Mouse (Mus musculus) forebrain, embryonic 14.5 days (tissue): ENCODE results near the gene Ring1. TPM values are rescaled to one million over a fixed set of nuclear protein-coding genes. Genes with fewer than 3 reads are reported as not detected.
A peak's percentile ranks its signal among the peaks of the same experiment; 100 is the strongest.

Experiments
- ATAC-seq: fragments of 200-750 bp; cut with Nextera tagmentation; 2 replicates; pipeline ENCODE4 v1.8.0; 2017; ENCODE audit warnings: mild to moderate bottlenecking, moderate library complexity
- DNase-seq: peaks from one replicate; pipeline ENCODE4 v3.0.0-alpha.2; 2015; ENCODE audit warnings: low spot score
- H3K27ac ChIP-seq: fragments of 300-500 bp; sonication (generic); 2 replicates; pipeline ENCODE4 v1.5.1; 2014; ENCODE audit warnings: low read depth, mild to moderate bottlenecking, control low read depth, low read length, moderate library complexity
- H3K27me3 ChIP-seq: fragments of 300-500 bp; sonication (generic); replicated peaks from 2 replicates; pipeline ENCODE4 v1.6.1; 2014; ENCODE audit warnings: low read length, control low read depth, mixed read lengths; ENCODE audit not compliant: control insufficient read depth, insufficient read depth
- H3K36me3 ChIP-seq: fragments of 300-500 bp; sonication (generic); 2 replicates; pipeline ENCODE4 v1.6.1; 2014; ENCODE audit warnings: low read length, control low read depth; ENCODE audit not compliant: control insufficient read depth, insufficient read depth
- H3K4me1 ChIP-seq: fragments of 300-500 bp; sonication (generic); 2 replicates; pipeline ENCODE4 v1.6.1; 2014; ENCODE audit warnings: antibody characterized with exemption, low read length, control low read depth; ENCODE audit not compliant: control insufficient read depth, insufficient read depth
- H3K4me2 ChIP-seq: fragments of 300-500 bp; sonication (generic); 2 replicates; pipeline ENCODE4 v1.6.1; 2014; ENCODE audit warnings: mild to moderate bottlenecking, control low read depth, low read length
- H3K4me3 ChIP-seq: fragments of 300-500 bp; sonication (generic); 2 replicates; pipeline ENCODE4 v1.5.1; 2014; ENCODE audit warnings: low read depth, low read length, control low read depth
- H3K9ac ChIP-seq: fragments of 300-500 bp; sonication (generic); 2 replicates; pipeline ENCODE4 v1.6.1; 2014; ENCODE audit warnings: mild to moderate bottlenecking, low read length, control low read depth, moderate library complexity
- H3K9me3 ChIP-seq: fragments of 300-500 bp; sonication (generic); replicated peaks from 2 replicates; pipeline ENCODE4 v1.6.1; 2016; ENCODE audit warnings: low read length, control low read depth, mixed read lengths; ENCODE audit not compliant: control insufficient read depth
- WGBS: fragments of 180-500 bp; shearing (Covaris S2); extraction: QIAGEN DNeasy Blood & Tissue Kit; methylation state at CpG from one replicate; pipeline ENCODE4 v1.1.7; 2014; 5-methylcytosine and 5-hydroxymethylcytosine counted together
- polyA plus RNA-seq: library from polyadenylated mRNA; unstranded; fragments of >200 nt; fragmentation: Nextera tagmentation; extraction: Ambion mirVana; gene quantifications from 2 replicates; pipeline ENCODE4 v1.2.1, GENCODE M21; 2014

Gene Ring1
- polyA plus RNA-seq, 1 experiment from 2014 or later = 6.7 TPM

DNA sequence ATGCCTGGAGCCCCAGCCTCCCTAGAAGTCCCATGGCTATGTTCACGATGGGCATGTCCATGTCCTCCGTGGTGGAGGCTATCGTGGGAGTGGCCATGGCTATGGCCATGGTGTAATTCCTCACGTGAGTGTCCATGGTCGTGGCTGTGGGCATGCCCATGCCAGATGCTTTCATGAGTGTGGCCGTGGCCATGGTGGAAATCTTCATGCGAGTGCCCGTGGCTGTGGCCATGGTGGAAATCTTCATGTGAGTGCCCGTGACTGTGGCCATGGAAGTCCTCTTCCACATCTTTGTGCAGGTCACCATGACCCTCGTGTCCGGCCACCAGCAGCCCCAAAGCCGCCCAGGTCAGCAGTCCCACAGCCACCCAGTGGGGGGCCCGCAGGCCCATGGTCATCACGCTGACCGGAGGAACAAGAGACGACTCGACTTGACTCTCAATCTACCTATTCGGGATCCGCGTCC, 6.4 kb upstream of the Ring1 start:
- WGBS = 6% methylated on average over 20 of the region's 20 CpGs
- peak overlapping the region; percentile 97 for H3K4me2 ChIP-seq
- H3K4me3 ChIP-seq = peak overlapping the region; percentile 86
- H3K27me3 ChIP-seq = no peaks in the 10 kb centered on the region
- no peaks in the 10 kb centered on the region for H3K9me3 ChIP-seq
- peaks cover 40% of the 10 kb centered on the region for H3K4me1 ChIP-seq
- peak overlapping the region; percentile 96 for H3K27ac ChIP-seq
- H3K36me3 ChIP-seq = peaks cover 41% of the 10 kb centered on the region
- DNase-seq = no peak
- ATAC-seq = no peak
- H3K9ac ChIP-seq = peak overlapping the region; percentile 90

DNA sequence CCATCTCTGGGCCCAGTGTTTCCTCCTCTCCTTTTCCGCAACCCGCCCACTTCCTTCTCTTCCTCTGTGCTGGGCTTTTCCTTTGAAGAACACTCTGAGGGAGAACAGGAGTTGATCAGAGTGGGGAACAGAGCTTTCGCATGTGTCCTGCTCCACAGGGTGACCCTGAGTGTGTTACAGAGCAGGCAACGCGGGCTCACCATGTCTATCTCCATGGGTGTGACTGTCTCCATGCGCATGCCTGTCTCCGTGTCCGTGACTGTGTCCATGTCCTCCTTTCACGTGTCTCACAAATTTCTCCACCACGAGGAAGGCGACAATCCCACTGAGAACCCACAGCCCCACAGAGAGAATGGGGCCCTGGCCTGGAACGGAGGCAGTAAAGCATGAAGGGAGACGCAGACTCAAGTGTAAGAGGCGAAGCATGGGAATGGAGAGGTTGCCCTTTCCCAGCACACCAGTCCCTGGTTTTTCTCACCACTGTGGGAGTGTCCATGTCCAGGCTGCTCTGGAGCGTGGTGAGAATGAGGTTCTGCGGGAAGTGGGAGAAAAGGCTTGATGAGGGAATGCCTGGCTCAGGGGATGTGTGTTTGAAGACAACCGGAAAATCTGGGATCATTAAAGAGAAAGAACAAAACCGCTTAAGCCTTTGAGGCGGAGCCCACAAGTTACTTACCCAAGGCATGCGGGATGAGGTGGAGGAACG, 5.6 kb upstream of the Ring1 start:
- no peak for ATAC-seq
- H3K27ac ChIP-seq = no peak overlapping the region
- DNase-seq = no peak
- peaks cover 33% of the 10 kb centered on the region for H3K36me3 ChIP-seq
- 71% methylated on average over 21 of the region's 21 CpGs for WGBS
- peak overlapping the region; percentile 86 for H3K4me3 ChIP-seq
- H3K4me2 ChIP-seq = peak overlapping the region; percentile 97
- no peaks in the 10 kb centered on the region for H3K9me3 ChIP-seq
- no peaks in the 10 kb centered on the region for H3K27me3 ChIP-seq
- H3K4me1 ChIP-seq = peaks cover 46% of the 10 kb centered on the region
- peak overlapping the region; percentile 90 for H3K9ac ChIP-seq

DNA sequence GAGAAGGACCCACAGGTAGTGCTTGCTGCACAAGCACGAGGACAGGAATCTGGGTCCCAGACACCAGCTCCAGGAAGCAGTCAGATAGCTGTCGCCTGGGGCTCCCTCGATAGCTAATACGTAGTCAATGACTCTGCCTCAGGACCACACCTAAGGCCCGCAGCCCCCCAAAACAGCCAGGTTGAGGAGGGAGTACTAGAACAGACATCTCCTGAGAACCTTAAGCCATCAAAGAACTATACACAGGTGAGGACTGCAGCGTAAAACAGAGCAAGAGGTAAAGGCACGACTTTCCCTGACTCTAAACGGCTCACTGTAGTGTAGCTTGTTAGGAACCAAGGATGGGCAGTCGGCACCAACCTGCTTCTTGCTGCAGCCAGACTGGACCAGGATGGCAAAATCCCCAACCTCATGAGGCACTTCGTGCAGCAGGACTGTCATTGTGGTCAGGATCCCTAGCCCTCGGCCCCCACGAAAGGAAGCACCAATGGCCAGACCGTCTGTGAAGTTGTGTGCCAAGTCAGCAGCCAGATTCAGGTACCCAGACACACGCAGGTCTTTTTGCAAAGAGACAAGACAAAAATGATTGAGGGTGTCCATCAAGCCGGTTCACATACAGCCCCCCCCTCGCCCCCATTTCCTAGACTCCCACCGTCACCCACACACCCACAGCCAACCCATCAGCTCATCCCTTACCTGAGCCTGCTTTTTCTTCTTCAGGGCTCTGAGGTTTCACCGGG, 4.8 kb upstream of the Ring1 start:
- peaks cover 46% of the 10 kb centered on the region for H3K4me1 ChIP-seq
- peak overlapping the region; percentile 97 for H3K4me2 ChIP-seq
- H3K27ac ChIP-seq = no peak overlapping the region
- ATAC-seq (no peak), DNase-seq (no peak)
- H3K9ac ChIP-seq = peak overlapping the region; percentile 90
- H3K4me3 ChIP-seq = no peak overlapping the region; the same call in 1 of the 2 replicates
- H3K36me3 ChIP-seq = peaks cover 30% of the 10 kb centered on the region
- WGBS = 89% methylated on average over 18 of the region's 18 CpGs
- no peaks in the 10 kb centered on the region for H3K9me3 ChIP-seq
- no peaks in the 10 kb centered on the region for H3K27me3 ChIP-seq

DNA sequence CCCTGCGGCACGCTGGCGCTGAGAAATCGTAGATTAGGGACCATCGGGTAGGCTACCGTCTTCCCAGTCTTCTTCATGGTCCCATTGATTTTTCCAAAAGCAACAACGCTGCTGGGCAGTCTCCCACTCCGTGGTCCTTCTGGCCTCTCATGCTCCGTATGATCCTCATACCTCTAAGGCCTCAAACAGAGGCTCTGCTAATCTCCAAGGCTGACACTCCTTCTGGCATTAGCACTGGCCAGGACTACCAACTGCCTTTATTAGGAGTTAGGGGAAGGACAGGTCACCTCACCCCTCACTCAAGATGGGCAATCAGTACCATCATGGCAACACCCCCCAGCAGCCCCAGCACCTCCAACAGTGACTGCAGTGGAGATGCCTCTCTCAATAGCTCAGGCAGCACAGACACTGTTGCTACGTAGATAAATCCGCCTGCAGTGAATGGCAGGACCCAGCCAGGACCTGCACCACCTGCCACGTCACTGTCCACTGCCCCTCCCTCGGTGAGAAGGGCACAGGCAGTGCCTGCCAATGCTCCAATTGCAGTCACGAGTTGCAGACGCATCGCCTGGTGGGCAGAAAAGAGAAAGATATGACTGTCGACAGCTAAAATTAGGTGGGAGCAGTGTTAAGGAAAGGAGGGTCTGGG, 4.1 kb upstream of the Ring1 start:
- peak overlapping the region; percentile 95 for H3K4me2 ChIP-seq
- DNase-seq = no peak
- ATAC-seq = no peak
- peaks cover 46% of the 10 kb centered on the region for H3K4me1 ChIP-seq
- H3K9me3 ChIP-seq = no peaks in the 10 kb centered on the region
- H3K27me3 ChIP-seq = no peaks in the 10 kb centered on the region
- H3K36me3 ChIP-seq = peaks cover 23% of the 10 kb centered on the region
- 0 out of 2 replicates have a peak overlapping the region, but pooled peaks have one; percentile 64 for H3K4me3 ChIP-seq
- peak overlapping the region; percentile 98; the same call in 1 of the 2 replicates for H3K27ac ChIP-seq
- 45% methylated on average over 17 of the region's 17 CpGs for WGBS
- H3K9ac ChIP-seq = peak overlapping the region; percentile 35; the same call in 1 of the 2 replicates

DNA sequence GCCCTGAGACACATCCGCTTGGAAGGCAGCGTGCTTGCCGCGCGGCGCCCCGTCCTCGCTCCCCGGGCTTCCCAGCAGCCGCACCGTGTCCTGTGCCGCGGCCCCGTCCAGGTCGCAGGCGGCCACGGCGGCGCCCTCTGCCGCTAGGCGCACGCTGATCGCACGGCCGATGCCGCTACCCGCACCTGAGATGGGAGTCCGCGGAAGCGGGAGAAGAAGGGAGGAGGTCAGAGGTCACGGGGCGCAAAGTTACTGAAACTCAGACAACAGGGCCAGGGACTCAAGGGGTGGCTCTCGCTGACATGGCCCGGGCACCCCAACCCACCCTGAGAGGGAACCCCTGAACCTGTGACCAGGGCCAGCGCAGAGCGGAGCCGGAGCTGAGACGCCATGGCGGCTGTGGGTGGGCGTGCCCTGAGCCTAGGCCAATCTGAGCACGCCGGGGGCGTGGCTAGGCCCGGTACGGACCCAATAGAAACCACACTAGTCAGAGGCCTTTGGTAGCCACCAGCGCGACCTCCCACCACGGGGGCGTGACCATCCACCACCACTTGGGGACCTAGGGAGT, 3.3 kb upstream of the Ring1 start, which contains the start of gene H2-Ke6:
H2-Ke6 (minus strand) TSS at position 405 of the 568 bp plus-strand sequence.
- Histone ChIP-seq H3K4me2 (peak within 1 kb of the TSS; percentile 95), H3K36me3 (peaks cover 26% of the 10 kb centered on the region), H3K4me1 (peaks cover 41% of the 10 kb centered on the region), H3K9me3 (no peaks in the 10 kb centered on the region), H3K27ac (peak within 1 kb of the TSS; percentile 98), H3K4me3 (peak within 1 kb of the TSS; percentile 64), H3K9ac (peak within 1 kb of the TSS; percentile 78), H3K27me3 (no peaks in the 10 kb centered on the region)
- DNase-seq (peak; percentile 95), ATAC-seq (peak; percentile 72)
- WGBS = under 1% methylated on average over 48 of the region's 49 CpGs

DNA sequence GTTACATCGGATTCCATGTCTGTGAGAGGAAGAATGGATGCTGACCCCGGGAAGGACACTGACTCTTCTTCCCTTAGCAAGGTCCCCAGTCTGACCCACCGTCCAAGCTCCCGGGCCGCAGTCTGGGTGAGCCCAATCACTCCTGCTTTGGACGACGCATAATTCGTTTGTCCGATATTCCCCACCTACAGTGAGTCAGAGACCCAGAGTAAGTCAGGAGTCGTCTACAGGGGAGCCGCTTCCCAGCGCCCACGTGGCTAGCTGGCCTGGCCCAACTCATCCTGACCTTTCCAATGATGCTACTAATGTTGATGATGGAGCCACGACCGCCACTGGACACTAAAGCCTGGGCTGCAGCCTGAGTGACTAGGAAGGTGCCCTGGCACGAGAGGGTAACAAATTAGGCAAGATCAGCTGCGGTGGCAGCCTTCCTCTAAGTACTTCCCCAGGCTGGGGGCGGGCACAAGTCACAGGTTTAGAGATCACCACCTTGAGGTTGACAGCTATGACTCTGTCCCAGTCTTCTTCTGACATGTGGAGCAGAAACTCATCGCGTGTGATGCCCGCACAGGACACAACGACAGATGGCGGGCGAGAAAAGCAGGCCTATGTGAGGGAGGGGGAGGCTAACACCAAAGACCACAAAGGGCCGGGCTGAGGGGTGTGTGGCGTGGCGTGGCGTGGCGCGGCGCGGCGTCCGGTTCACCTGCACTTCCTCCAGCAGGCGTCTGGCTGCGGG, 2.6 kb upstream of the Ring1 start:
- Histone ChIP-seq H3K27me3 (no peaks in the 10 kb centered on the region), H3K4me1 (peaks cover 38% of the 10 kb centered on the region), H3K27ac (peak overlapping the region; percentile 98), H3K4me3 (peak overlapping the region; percentile 64), H3K36me3 (peaks cover 32% of the 10 kb centered on the region), H3K9me3 (no peaks in the 10 kb centered on the region), H3K4me2 (peak overlapping the region; percentile 95), H3K9ac (peak overlapping the region; percentile 78)
- ATAC-seq (no peak), DNase-seq (no peak)
- WGBS = 3% methylated on average over 36 of the region's 36 CpGs

DNA sequence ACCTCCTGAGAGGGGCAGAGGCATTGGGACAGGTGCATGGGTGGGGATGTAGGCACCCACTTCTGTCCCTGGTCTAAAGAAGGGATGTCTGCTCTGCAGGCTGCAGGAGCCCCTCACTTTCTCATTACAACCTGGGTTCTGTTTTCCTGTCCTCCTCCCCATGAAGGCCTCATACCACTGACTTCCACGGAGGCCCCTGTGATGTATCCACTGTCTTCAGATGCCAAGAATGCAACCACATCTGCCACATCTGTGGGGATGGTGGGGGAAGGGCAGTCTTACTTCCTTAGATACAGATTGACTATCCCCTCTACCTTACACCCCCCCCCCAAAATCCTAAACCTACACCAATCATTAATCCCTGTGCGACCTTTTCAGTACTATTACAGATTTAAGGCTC, 1.7 kb upstream of the Ring1 start:
- peaks cover 38% of the 10 kb centered on the region for H3K4me1 ChIP-seq
- peak overlapping the region; percentile 98 for H3K27ac ChIP-seq
- peaks cover 39% of the 10 kb centered on the region for H3K36me3 ChIP-seq
- H3K9ac ChIP-seq = peak overlapping the region; percentile 78
- 8% methylated on average over 2 of the region's 2 CpGs for WGBS
- H3K4me2 ChIP-seq = peak overlapping the region; percentile 95
- no peaks in the 10 kb centered on the region for H3K27me3 ChIP-seq
- no peaks in the 10 kb centered on the region for H3K9me3 ChIP-seq
- DNase-seq (no peak), ATAC-seq (no peak)
- H3K4me3 ChIP-seq = peak overlapping the region; percentile 76

DNA sequence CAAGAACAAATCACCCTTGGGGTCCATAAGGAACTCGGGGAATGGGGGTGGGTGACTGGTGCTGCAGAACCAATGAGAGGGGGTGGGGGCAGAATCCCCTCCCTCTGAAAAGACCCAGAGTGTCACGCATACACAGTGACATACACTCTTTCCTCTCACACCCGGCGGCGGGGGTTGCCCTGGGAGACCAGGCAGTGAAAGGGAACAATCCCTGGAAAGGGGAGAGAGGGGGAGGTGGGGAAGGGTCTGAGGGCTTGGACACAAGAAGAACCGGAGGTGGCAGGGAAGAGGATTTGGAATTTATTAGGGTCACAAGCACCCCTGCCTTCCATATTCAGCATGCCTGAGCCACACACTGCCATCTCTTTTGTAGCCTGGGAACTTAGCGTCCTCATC, 1.3 kb upstream of the Ring1 start:
- peak overlapping the region; percentile 97 for H3K9ac ChIP-seq
- H3K27me3 ChIP-seq = no peaks in the 10 kb centered on the region
- H3K4me1 ChIP-seq = peaks cover 36% of the 10 kb centered on the region
- WGBS = 2% methylated on average over 7 of the region's 7 CpGs
- ATAC-seq (peak; percentile 18), DNase-seq (peak; percentile 84)
- H3K4me2 ChIP-seq = peak overlapping the region; percentile 95
- peak overlapping the region; percentile 76 for H3K4me3 ChIP-seq
- H3K27ac ChIP-seq = peak overlapping the region; percentile 98
- peaks cover 44% of the 10 kb centered on the region for H3K36me3 ChIP-seq
- no peaks in the 10 kb centered on the region for H3K9me3 ChIP-seq
